Mouse (Mus musculus) left cerebral cortex, adult 9 months (tissue): ENCODE data around the gene Hist2h2aa2.
"Not testable (repeated sequence)": the region's sequence is repeated elsewhere in the genome, so short reads cannot be mapped to it uniquely, and the experiment has no call there.

Experiments
- DNase-seq, 2 experiments: peaks; one replicate each; pipeline ENCODE4 v3.0.0; 2022; ENCODE audit warnings: low spot score in 2 of 2

Gene Hist2h2aa2

DNA sequence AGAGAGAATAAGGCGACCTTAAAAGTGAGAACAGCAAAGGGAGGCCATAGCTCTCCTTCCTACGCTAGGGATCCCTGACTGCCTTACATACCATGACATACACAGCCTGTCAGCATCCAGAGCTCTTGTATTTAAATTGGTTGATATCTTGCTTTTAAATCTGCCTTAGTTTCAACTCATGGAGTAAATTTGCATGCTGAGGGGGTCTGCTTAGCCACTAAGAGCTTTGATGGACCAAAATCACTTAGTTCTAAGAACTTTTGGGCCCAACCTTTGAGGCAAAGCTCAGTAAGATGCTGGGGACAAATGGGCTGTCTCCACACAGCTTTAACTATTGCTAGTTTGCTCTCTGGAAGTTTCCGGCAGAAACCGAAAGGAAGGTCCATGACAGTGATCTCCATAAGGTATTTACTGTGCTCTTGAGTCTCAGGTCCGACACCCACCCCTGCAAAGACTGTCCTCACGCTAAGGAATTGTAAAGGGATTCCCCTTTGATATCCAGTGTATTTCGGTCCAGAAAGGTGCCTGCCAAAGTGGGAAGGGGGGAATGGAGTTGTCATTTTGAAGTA is 2.7 kb downstream of the Hist2h2aa2 start:
- no peak for DNase-seq

DNA sequence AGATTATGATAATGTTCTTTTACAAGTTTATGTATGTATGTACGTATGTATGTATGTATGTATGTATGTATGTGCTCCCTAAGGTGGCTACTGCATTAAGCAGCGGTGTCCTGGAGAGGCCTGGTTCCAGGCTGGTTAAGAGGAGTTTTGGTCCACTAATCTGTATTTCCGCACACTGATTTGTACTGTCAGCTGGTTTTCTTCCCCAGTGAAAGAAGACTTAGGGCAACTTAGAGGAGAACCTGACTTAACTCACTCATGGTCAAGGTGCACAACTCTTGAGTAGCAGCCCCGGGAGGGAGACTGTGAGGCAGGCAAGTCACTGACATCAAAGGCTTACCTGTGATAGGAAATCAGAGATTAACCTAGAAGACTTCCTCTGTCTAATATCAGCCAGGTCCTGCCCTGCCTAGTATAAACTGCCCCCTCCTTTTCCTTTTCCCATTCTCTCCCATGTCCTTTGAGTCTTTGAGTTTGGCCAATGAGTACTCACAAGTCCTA is 3.2 kb downstream of the Hist2h2aa2 start:
- DNase-seq: no peak

DNA sequence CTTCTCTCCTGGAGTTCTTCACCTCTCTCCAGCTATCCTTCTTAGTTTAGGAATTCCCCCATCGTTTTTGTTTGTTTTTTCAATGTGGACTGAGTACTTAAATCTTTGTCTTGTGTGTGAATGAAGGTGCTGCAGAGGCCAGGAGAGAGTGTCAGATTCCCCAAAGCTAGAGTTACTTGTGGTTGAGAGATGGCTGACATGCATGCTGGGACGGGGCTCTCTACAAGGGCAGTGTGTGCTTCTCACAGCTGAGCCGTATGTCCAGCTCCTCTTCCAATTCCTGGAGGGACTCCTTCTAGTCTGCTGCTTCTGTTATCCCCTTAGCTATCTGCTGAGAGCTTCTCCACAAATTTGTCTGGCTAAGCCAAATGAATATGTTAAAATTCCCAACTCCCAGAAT is 4.2 kb downstream of the Hist2h2aa2 start:
- DNase-seq: no peak

DNA sequence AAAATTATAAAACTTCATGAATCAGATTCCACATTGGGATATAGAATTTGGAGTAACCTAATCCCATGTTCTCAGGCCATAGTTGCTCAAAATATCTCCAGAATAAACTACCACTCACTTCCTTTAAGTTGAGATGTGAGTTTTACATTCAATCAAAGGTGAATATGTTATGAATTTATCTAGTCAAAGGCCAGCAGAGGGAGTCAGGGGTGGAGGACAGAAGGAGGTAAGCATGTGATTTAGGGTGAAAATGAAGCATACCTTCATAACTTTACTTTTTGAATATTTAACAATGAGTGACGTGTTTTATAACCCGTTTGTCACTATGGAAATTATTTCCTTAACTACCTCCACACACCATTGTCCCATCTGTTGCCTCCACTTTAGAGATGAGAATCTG is 5.2 kb downstream of the Hist2h2aa2 start:
- no peak for DNase-seq

DNA sequence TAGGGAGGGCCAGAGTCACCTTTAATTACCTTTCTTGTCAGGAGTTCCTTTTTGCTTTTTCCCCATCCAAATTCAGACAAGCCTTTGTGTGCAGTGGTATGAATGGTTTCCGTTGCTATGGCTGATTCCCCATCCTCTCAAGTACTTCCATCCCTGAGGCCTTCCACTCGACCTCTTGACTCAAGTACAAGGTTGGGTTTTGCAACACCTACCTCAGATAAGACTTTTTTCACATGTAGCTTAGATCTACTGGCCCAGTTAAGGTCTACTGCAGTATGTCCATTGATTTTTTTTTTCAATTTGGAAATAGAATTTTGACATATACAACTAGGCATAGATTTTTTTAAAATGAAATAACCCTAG is 8.3 kb downstream of the Hist2h2aa2 start:
- no peak for DNase-seq

DNA sequence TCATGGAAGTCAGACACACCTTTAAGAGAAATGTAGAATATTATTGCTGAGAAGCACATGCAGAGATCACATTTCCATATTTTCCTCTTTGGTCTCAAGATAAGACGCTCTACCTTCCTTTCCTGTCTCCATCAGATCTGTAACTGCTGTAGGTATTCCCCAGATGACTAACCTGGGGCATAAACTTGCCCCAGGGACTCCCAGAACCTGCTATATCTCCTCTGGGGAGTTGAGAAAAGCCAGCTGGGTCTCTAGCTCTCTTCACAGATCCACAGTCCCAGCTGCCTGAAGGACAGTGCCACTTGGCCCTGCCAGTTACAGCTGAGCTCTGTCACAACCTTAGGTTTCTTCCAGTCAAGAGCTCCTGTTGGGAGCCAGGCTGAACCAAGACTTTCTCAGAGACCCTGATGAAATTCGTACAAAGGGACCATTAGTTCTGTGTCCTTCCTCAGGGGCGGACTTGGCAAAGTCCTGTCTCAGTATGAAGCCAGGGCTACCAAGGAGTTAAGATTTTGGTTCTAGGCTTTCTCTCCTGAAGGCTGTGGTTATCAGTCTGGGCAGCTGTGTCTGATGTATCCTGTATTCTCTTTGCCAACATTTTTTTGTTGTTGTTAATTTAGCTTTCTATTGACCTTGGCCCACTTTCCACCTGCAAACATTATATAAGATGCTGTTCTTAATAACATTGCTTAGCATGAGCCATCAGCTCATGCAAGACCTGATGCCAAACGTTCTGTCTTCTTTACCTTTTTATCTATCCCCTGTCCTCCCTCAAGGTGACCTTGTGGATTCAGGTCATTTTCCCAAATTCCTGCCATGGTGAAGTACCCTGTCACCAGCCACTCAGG is 8.9 kb downstream of the Hist2h2aa2 start:
- no peak for DNase-seq

DNA sequence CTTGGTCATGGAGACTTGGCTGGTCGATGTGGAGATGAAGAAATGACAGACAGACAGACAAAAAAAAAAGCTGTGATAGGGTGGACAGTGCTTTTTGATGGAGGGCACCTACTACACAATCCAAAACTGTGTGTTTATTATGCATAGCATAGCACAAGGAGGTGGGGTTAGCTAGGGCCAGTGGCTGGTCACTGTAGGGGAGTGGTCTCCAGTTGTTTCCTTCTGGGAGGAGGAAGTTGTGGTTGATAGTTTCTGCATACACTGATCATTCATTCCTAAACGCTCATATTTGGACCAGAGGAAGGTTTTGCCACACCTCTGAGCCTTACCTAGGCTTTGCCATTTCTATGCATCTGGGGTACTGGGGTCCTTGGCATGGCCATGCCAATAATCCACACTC is 9.7 kb downstream of the Hist2h2aa2 start:
- DNase-seq: no peak

DNA sequence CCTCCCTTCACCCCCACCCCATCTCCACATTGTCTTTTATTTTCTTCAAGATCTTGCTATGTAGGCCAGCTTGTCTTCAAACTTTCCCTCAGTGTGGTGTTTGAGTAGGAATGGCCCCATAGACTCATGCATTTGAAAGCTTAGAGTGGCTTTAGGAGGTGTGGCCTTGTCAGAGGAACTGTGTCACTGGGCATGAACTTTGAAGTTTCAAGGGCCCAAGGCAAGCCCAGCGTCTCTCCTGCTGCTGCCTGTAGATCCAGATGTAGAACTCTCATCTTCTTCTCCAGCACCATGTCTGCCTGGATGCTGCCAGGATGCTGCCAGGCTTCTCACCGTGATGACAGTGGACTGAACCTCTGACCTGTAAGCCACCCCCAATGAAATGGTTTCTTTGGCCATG is 11.2 kb downstream of the Hist2h2aa2 start:
- no peak for DNase-seq

DNA sequence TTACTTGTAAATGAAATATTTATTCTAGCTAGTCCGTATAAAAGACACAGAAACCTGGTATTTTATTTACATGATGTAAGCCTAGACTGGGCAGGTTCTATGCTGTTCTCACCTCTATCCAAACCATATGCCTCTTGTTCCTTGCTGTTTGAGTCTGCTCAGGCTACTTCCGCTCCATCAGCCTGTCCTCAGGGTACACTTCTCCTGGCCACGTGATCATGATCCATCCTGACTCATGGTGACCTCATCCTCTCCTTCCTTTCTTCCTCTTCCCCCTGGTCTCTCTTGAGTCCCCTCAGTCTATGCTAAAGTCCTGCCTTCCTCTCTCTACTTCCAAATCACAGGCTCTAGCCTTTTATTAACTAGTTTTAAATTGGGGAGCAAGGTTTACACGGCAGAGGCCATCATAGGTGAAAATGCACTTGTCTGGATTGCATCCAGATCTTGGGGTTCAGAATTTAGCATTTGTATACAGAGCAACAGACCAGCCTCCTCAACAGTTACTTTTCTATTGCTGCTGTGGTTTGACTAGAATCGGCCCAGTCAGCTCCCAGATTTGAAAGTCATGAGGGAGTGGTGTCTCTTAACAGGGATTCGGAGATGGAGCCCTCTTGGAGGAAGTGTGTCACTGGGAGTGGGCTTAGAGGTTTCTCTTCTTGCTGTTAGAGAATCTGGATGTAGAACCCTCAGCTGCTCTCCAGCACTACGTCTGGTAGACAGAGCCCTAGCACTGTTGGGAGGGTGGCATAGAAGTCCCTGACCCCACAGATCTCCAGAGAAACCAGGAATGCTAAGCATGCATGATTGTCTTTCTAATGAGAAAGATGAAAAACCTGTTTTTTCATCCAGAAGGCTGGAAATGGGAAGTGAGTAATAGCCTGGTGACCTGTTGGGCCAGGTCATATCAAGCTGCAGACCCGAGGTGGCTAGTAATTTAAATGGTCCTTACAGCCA is 13.1 kb downstream of the Hist2h2aa2 start:
- DNase-seq: no peak

DNA sequence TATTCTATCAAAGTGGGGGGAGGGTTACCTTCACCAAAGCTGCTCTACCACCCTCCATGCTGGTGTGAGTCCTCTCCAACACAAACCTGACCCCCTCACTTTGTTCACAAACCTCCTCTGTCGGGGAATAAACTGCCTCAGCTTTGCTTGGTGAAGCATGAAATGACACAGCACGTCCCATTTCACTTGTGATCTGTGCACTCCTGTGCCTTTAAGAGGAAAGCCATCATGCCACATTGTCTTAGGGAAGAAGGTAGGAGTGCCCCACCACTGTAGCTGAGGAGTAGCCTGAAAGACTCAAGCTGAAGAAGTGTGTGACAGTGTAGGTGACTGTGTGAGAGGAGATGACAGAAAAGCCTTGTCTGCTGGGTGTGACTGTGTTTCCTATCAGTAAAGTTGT is 14.7 kb downstream of the Hist2h2aa2 start:
- DNase-seq: no peak

DNA sequence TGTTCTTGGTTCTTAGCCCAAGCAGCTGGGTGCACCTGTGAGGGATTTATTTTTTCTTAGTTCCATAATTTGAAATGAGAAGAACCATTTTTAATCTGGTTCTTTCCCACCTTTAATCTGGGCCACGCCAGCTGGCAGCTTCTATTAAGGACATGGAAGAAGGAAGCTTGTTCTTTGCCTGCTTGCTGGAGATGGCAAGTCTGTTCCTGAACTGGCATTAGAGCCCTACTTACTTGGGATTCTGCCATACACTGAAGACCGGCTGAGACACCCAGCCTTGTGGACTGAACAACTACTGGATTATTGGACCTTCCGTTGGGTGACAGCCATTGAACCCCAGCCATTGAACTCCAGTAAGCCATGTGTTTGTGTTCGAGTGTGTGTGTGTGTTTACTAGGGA is 17.3 kb downstream of the Hist2h2aa2 start:
- DNase-seq: no peak

DNA sequence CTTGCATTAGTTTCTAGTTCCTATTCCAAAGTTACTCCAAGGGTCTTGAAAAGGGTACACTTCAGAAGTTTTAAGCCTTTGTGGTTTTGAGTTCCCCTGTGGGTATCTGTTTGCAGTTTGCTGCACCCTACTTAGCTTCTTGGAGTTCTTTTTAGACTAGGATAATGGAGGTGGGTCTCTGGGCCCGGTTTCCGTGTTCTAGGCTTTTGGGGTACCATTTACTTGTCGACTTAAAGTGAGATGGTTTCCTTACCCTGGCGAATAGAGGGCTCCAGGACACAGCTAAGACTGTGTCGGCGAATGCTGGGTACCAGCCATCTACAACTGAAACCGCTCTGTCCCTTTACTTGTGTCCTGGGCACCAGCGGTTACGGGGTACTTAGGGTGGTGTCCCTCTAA is 18.4 kb downstream of the Hist2h2aa2 start:
- no peak for DNase-seq

DNA sequence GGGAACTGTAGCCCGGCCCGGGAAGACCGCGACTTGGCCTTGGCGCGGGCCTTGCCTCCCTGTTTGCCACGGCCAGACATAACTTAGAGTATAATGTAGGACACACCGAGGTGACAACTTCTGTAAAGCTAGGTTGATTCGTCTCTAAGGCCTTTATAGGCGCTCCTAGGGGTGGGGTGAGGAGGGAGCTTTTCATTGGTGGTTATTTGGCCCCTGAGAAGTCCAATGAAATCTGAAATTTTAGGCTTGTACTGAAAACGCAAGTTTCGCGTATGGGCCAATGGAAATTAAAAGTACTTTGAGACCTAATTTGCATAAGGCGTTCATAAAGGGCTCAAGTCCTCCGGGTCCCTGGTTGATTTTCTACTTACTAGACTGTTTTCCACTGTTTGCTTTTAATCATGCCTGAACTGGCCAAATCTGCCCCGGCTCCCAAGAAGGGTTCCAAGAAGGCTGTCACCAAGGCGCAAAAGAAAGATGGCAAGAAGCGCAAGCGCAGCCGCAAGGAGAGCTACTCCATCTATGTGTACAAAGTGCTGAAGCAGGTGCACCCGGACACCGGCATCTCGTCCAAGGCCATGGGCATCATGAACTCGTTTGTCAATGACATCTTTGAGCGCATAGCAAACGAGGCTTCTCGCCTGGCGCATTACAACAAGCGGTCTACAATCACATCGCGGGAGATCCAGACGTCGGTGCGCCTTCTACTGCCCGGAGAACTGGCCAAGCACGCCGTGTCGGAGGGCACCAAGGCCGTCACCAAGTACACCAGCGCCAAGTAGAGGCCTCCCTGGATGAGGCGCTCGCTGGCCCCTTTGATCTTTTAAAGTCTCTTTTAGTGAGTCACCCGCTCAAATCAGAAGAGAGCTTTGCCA is 19.1 kb downstream of the Hist2h2aa2 start, which contains the start of the genes Hist2h2ac and Hist2h2be:
Gene Hist2h2ac (minus strand): TSS at position 116 of the 875 bp plus-strand sequence.
Gene Hist2h2be (plus strand): TSS at position 355 of the 875 bp plus-strand sequence.
- DNase-seq: peak; percentile 89 to 94

DNA sequence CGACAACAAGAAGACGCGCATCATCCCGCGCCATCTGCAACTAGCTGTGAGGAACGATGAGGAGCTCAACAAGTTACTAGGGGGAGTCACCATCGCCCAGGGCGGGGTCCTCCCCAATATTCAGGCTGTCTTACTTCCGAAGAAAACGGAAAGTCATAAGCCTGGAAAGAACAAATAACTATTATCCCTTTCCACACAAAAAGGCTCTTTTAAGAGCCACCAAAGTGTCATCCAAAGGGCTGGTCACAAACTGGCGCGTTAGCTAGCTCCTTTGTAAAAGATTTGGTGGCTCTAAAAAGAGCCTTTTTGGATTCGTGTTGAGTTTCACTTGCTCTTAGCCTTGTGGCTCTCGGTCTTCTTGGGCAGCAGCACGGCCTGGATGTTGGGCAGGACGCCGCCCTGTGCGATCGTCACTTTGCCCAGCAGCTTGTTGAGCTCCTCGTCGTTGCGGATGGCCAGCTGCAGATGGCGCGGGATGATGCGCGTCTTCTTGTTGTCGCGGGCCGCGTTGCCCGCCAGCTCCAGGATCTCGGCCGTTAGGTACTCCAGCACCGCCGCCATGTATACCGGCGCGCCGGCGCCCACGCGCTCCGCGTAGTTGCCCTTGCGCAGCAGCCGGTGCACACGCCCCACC is 19.8 kb downstream of the Hist2h2aa2 start:
- DNase-seq: not testable (repeated sequence)

DNA sequence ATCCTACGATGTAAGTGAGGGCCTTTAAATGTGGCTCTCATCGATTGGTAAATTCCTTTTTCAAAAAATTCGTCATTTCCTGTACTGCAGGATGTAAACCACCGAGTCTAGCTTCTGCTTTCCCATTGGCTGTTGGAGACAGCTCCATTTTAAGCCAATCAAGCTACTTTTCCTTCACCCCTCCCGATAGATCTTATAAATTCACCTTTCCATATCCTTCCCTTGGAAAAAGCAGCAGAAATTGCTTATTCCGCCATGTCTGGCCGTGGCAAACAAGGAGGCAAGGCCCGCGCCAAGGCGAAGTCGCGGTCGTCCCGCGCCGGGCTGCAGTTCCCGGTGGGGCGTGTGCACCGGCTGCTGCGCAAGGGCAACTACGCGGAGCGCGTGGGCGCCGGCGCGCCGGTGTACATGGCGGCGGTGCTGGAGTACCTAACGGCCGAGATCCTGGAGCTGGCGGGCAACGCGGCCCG is 20.4 kb downstream of the Hist2h2aa2 start, which contains the start of the genes Bola1 and Hist2h2ab:
Gene Bola1 (minus strand): TSS at position 49 of the 470 bp plus-strand sequence.
Gene Hist2h2ab (plus strand): TSS at position 205 of the 470 bp plus-strand sequence.
- peak; percentile 83 to 87 for DNase-seq

DNA sequence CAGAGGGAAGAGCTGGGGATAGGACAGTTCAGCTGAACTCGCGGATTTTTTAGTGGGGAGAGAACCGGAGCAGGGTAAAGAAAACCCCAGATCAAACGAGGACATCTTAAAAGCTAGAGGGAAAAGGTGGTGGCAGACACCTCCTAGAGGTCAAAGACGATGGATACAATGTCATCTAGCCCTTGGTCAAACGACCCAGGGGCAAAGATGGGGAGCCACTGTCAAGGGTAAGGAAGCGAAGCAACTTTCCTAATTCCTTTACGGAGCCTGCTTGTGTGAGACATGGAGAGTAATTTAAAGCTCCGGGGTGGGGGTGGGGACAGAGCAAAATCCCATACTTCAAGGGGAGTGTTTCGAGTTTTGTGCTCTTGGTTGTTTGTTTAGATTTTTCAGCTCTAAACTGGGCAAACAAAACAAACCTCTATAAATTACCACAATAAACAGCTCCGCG is 20.9 kb downstream of the Hist2h2aa2 start:
- DNase-seq: peak in 1 of 2 experiments; percentile 45

DNA sequence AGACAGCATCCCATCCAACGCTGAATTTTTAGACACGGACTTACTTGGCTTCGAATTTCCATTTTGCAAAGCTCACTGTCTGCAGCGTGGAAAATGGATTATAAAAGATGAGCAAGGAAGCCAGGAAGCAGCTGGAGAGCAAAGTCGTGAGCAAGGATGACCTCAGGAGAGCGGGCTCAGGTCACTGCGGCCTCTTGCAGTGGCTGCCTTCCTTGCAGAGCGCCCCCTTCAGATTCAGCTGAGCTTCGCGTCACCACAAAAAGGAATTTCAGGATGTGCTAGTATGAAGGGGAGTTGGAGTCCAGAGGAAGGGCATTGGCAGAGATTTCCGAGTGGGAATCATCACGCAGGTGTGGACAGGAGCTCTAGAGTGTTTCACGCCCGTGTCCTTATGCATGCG is 30.8 kb downstream of the Hist2h2aa2 start:
- DNase-seq: no peak

DNA sequence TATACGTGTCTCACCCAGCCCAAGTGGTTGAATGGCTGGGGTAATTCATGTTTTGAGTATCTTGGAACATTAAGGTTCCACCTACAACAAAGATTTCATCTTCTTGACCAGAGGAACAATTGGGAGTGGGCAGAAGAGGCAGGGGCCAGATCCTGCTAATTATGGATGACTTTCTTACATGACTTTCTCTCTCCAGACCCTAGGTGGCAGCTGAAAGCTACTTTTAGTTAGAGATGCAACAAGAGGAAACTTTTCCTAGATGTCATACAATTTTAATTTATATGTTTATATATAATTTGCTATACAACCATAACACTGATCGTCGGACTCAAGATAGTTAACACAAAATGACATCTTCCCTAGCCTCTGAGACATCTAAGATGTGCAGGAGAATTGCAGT is 32.3 kb downstream of the Hist2h2aa2 start:
- no peak for DNase-seq

DNA sequence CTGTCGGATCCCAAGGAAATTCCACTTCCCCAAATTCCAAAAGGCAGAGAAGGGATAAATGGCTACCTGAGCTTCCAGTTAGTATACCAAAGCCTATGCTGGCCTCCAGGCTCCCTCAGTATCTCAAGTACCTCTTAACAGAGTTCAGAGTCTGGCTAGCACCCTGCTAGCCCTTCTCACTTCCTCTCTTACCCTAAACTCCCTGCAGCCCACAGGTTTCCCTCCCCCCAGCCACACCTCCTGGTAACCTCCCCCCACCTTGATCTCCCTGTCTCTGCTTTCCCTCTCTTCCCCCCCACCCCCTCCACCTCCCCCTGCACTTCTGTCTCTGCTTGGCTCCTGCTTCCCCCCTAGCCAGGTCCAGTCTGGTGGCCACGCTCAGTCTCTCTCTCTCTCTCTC is 40.3 kb downstream of the Hist2h2aa2 start:
- DNase-seq: no peak
